Mouse (Mus musculus) liver, adult (tissue): ENCODE measurements at regions not wholly inside any gene's neighbourhood (a gene's known extent, or its start where the extent isn't known, plus 50 kb on each side); places are given as distances from the start of the nearest gene placed in this dataset.

Source experiments
- GATA4 ChIP-seq: IDR thresholded peaks from 2 replicates; pipeline ENCODE4 v1.6.1; 2014; ENCODE audit warnings: mild to moderate bottlenecking, low read length; ENCODE audit not compliant: insufficient replicate concordance

- no peak for TF ChIP-seq GATA4
Measured at GRCm38 (mm10) chr7:133479679-133480078, 122.3 kb downstream of the Tex36 start.

DNA sequence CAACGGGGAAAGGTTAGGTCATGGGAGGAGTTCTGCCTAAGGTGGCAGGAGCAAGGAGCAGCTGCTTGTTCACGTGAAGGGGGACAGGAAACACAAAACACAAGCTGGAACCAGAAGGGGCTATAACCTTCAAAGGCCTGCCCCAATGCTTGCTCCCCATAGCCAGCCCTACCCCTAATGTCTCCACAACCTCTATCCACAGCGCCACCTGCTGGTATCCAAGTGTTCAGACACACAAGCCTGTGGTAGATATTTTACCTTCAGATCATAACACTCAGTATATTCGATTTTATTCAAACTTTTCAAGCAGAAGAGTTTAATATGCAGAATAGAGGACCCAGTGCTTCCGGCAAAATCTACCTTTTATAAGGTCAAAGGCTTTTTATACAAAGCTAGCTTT, 124.0 kb downstream of the Tex36 start:
- TF ChIP-seq GATA4: no peak

GRCm38 (mm10) chr7:133477221-133477620, 124.7 kb downstream of the Tex36 start:
- no peak for TF ChIP-seq GATA4

DNA sequence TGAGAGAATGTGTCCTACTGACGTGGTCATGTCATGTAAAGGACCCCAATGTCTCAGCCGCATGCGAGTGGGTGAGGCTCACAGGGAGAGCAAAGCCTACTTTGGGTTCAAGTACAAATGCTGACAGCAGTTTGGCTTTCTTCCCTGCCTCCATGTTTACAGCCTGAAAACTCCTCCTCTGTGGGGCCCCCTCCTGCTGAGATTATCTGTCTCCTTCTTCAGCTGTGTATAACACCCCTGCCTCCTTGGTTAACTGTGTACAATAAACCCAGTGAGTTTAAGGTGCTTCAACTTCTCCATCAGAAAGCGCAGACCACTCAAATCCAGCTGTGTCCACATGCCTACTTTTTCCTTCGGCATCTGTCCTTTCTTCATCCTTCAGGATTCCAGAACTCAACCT, 130.3 kb downstream of the Tex36 start:
- no peak for TF ChIP-seq GATA4

DNA sequence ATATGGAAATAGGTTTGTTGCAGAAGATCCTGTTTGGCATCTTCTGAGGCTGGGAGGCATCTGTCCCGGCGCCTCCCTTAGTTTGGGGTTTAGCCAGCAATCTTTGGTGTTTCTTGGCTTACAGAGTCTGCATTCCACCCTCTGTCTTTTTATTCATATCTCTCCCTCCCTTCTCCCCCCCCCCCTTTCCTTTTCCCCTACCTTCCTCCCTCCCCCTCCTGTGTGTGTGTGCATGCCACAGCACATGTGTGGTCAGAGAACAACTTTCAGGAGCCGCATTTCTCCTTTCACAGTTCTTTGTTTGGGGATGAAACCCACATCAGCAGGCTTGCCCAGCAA, 131.4 kb downstream of the Tex36 start:
- no peak for TF ChIP-seq GATA4

DNA sequence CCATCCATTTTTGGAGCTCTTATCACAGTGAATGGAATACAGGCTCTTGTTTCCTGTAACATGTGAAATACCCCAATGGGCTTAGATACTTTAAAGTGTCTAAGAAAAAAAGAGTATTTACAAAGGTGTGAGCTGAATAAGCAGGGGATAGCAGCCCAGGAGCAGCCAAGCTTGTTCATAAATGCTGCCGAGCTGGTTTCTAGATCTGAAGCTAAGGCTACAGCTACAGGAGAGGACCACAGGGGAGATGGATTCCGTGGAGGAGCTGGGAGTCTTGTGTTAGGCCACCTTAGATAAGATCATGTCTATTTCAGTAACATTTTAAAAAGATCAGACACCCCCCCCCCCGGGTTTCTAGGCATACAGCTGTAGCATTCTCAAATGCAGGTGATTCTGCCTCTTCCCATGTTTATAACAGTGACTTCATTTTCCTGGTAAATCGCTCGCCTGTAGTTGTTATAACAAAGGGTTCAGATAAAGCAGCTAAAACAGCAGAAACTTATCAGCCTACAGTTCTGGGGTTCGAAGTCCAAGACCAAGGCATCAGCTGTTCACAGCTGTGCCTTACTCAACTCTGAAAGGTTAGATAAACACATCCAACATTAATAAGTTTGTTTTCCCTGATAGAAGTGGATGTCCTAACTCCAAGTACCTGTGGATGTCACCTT, 131.9 kb downstream of the Tex36 start:
- TF ChIP-seq GATA4: no peak

DNA sequence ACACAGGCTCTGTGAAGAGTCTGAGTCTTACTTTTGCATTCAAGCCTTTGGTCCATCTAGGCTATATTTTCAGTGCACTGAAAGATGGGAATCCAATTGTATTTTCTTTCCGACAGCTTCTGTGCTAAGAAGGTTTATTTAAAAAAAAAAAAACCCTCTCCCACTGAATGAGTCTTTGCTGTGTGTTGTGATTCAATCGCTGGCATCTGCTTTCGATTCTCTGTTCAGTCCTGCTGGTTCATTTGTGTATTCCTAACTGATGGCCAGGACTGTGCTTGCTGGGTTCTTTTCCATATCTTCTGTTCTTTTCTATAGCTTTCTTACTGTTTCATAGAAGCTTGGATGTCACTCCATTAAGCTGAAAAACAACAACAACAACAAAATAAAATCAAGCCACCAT, 132.9 kb downstream of the Tex36 start:
- TF ChIP-seq GATA4: no peak

DNA sequence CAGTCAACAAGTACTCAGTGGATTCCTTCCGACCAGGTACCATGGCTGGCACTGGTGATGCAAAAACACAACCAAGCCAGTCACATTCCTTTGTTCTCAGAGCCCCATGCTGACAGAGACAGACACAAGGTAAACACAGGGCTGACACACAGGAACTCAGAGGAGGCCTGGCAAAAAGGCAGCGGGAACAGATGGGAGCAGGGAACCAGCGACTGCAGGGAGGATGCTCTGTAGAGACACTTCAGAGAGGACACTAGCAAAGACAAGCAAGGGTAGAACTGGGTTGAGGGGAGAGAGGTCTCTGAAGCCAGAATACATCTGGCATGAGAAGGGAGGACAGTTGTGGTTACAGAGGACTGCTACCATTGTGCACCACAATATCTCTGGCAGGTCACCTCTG, 133.6 kb downstream of the Tex36 start:
- no peak for TF ChIP-seq GATA4

GRCm38 (mm10) chr7:133467579-133467978, 134.4 kb downstream of the Tex36 start:
- TF ChIP-seq GATA4: no peak

DNA sequence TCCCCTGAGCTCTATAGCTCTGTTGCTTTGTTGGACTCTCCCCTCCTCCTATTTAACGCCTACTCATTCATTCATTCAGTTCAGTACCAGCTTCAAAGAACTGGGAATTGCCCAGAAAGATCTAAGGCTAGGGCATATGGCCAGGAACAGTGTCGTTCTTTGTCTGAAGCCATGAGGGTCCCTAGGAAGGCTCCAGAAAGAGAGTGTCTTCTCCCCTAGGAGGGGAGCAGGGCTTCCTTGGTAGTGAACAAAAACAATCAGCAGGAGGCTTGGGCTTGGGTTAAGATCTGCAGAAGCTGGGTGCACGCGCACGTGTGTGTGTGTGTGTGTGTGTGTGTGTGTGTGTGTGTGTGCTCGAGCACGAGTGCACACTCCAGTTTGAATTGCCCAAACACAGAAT, 142.7 kb downstream of the Tex36 start:
- TF ChIP-seq GATA4: no peak

DNA sequence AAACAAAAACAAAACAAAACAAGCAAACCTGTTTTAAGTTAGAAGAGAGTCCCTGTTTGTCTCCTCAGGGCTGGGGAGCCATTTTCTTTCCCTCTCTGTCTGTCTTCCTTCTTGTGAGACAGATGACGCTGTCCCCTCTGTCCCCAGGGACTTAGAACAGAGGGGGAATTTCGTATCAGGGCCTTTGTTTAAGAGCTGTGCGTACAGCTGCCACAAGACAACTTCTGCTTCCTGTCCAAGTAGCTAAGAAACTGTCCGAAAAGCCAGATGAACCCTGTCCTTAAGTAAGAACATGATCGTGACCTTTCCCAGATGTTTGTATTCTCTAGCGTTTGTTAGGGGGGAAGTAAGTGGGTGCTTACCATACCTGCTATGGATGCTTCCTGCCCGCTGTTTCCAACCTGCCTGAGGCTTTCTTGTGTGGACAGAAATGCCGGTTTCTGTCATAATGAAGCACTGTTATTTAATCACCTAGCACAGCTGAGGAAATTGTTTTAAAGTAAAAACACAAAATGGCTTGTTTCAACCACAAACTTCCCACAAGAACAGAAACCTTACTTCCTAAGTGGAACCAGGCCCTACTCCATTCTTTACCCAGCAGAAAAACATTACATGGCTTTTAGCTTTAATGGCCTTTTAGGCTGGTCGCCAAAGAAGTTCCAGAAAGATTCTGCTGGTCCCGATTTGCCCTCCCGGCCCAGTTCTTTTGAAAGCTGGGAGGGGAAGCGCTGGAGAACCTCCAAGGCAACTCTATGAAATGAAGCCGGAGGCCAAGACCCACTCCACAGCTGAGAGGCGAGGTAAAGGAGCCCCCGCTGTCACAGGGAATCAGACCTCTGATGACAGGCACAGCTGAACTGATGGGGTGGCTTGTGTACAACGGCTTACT, 144.3 kb downstream of the Tex36 start:
- no peak for TF ChIP-seq GATA4

GRCm38 (mm10) chr7:133450246-133450645, 151.7 kb downstream of the Tex36 start:
- TF ChIP-seq GATA4: no peak

GRCm38 (mm10) chr7:133447079-133447478, 154.9 kb downstream of the Tex36 start:
- no peak for TF ChIP-seq GATA4

DNA sequence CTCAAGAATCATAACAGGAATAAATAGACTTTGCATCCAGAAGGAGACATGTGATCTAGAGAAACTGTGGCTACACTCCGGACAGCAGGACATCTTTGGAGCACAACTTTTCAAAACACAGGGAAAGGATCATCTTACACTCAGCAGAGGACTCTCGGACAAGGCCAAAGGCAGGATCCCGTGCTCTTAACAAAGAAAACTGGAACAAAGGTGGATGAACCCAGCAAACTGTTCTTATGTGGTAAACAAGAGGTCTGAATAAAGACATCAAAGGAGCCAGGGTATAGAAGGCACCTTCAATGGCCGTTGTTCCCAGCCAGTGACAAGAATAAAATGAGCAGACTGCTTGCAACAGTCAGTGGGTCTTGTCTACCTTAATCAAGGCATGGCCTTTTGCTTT, 160.3 kb downstream of the Tex36 start:
- TF ChIP-seq GATA4: no peak

DNA sequence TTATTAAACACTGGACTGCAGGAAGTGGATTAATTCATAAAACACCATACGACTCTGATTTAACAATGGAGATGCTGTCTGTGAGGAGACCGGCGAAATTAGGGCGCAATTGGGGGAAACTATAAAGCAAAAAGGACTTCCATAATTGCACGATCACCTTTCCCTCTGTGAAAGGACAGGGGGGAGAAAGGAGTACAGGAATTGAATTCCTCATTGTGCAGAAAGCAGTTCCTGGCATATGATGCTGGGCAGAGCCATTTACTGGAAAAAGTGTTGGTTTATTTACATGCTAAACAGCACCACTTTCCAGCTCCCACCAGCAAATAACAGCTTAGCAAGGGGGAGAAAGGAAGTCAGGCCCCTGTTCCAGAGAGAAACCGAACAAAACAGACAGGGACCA, 160.8 kb downstream of the Tex36 start:
- TF ChIP-seq GATA4: no peak

DNA sequence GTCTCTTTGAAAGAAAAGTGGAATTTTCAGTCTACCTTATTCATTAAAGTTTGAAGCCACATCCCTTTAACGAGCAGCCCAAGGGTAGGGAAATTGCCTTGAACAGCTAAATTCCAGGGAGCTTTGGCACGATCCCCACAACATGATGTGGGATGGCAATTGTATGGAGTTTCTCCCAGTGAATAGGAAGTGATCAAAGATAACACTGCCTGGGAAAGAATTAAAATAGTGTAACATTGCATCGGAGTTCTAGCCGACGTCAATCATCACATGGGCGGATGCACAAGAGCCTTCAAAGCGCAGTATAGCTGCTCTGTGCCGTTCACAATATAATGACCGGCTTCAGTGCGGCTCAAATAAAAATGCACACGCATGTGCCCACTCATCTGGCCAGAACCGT, 161.2 kb downstream of the Tex36 start:
- no peak for TF ChIP-seq GATA4

- TF ChIP-seq GATA4: no peak
Measured at GRCm38 (mm10) chr7:133440086-133440485, 161.9 kb downstream of the Tex36 start.
